11 mouse cellular contexts compared by ENCODE assay signal in genomic region chr13:23950928-23951327, GRCm38 (mm10). TPM values are rescaled to one million over a fixed set of nuclear protein-coding genes. Genes with fewer than 3 reads are reported as not detected.
DNase-seq lines count a peak whose midpoint lies in the region; ATAC-seq lines count a peak whose summit lies in the region.
"Had no signal": no experiment of that assay in that cellular context is flagged by ENCODE, and none has a peak within 500 bp of the region (broad histone marks: within the 10 kb centered on the region; RNA-seq: fewer than 3 reads in every experiment).

No protein-coding gene starts in this region.

- no peak overlapping the region for H3K4me3 ChIP-seq in midbrain, embryonic 11.5 days (ENCODE audit: low read depth, low read length)

- no peak for ATAC-seq in midbrain, embryonic 11.5 days (ENCODE audit: low FRiP score)

- DNase-seq in gastrocnemius, adult 18-20 months (ENCODE audit: low spot score), result peak; percentile 7
- DNase-seq in gastrocnemius, adult 8-10 months (ENCODE audit: low spot score in 2 of 2), result no peak
- DNase-seq in 416B (ENCODE audit: low read depth), result peak; percentile 72
- peak; percentile 66 for DNase-seq in adrenal gland, postnatal 14 days
- peak; percentile 37 for DNase-seq in lung, postnatal 10 days
- no peak for DNase-seq in embryo, embryonic 10.5 days (ENCODE audit: low spot score)
- DNase-seq in midbrain, embryonic 11.5 days (ENCODE audit: low spot score, missing footprints), result no peak
- DNase-seq in left cerebral cortex, postnatal 25 days (ENCODE audit: low spot score in 2 of 2), result no peak

- H3K9me3 ChIP-seq in midbrain, embryonic 11.5 days (ENCODE audit: control insufficient read depth, low read length), result no peaks in the 10 kb centered on the region

- no peaks in the 10 kb centered on the region for H3K27me3 ChIP-seq in midbrain, embryonic 11.5 days (ENCODE audit: control insufficient read depth, insufficient read depth, low read length)

- H3K9ac ChIP-seq in midbrain, embryonic 11.5 days (ENCODE audit: low read length), result no peak overlapping the region

- H3K27ac ChIP-seq in midbrain, embryonic 11.5 days (ENCODE audit: low read depth, low read length), result no peak overlapping the region

- WGBS in midbrain, embryonic 11.5 days, result 82% methylated on average over 3 of the region's 3 CpGs

- H3K4me1 ChIP-seq in midbrain, embryonic 11.5 days (ENCODE audit: control insufficient read depth, insufficient read depth, low read length), result 0 out of 2 replicates have a peak, but pooled peaks cover 3% of the 10 kb centered on the region

- H3K36me3 ChIP-seq in midbrain, embryonic 11.5 days (ENCODE audit: control insufficient read depth, insufficient read depth, low read length), result no peaks in the 10 kb centered on the region

- H3K4me2 ChIP-seq in midbrain, embryonic 11.5 days, result no peak overlapping the region

- intact Hi-C loops in left cerebral cortex, postnatal 25 days (cut with DNase I), result loop anchor here (2.0 kb wide), 1 partner anchor 118 kb away; no protein-coding TSS in a partner anchor

RNA-seq across cellular contexts. Expression of gene Hist1h2aa, which starts 16.7 kb away (rescaled TPM):
- not detected for total RNA-seq in gastrocnemius, adult 18-20 months (2021)
- not detected for total RNA-seq in gastrocnemius, adult 8-10 months (2022)
- not detected in 2 replicates for total RNA-seq in adrenal gland, postnatal 14 days (2021)
- polyA plus RNA-seq in midbrain, embryonic 11.5 days (2014; fragmentation: Nextera tagmentation; extraction: Ambion mirVana), result not detected in 2 replicates
- not detected for total RNA-seq in left cerebral cortex, postnatal 25 days (2021)
- polyA plus RNA-seq: forebrain, embryonic 11.5 days; limb, embryonic 11.5 days had no signal

RNA-seq across cellular contexts. Expression of gene Hist1h2ba, which starts 17.0 kb away (rescaled TPM):
- total RNA-seq in gastrocnemius, adult 18-20 months (2021), result not detected
- not detected for total RNA-seq in gastrocnemius, adult 8-10 months (2022)
- not detected in 2 replicates for total RNA-seq in adrenal gland, postnatal 14 days (2021)
- polyA plus RNA-seq in midbrain, embryonic 11.5 days (2014; fragmentation: Nextera tagmentation; extraction: Ambion mirVana), result not detected in 2 replicates
- not detected for total RNA-seq in left cerebral cortex, postnatal 25 days (2021)
- polyA plus RNA-seq: forebrain, embryonic 11.5 days; limb, embryonic 11.5 days had no signal

RNA-seq across cellular contexts. Expression of gene Slc17a4, which starts 36.1 kb away (rescaled TPM):
- under 1 TPM in 1 of 2 experiments, not detected in 1; 0.09 TPM for total RNA-seq in gastrocnemius, adult 18-20 months (2021)
- not detected for total RNA-seq in gastrocnemius, adult 8-10 months (2022)
- total RNA-seq in adrenal gland, postnatal 14 days (2021), result 0.45 and 4.8 TPM in 2 replicates
- not detected in 2 replicates for polyA plus RNA-seq in midbrain, embryonic 11.5 days (2014; fragmentation: Nextera tagmentation; extraction: Ambion mirVana)
- total RNA-seq in left cerebral cortex, postnatal 25 days (2021), result not detected
- total RNA-seq: ES-E14 had no signal
- polyA plus RNA-seq: forebrain, embryonic 11.5 days; limb, embryonic 11.5 days had no signal

RNA-seq across cellular contexts. Expression of gene Scgn, which starts 40.1 kb away (rescaled TPM):
- total RNA-seq in gastrocnemius, adult 18-20 months (2021), result not detected
- not detected for total RNA-seq in gastrocnemius, adult 8-10 months (2022)
- 2.7 and 2.9 TPM in 2 replicates for total RNA-seq in adrenal gland, postnatal 14 days (2021)
- 0.56 TPM in 1 of 2 replicates, not detected in the other for polyA plus RNA-seq in midbrain, embryonic 11.5 days (2014; fragmentation: Nextera tagmentation; extraction: Ambion mirVana)
- under 1 TPM; 0.41 to 0.55 TPM for total RNA-seq in left cerebral cortex, postnatal 25 days (2021)
- total RNA-seq: ES-E14 had no signal
- polyA plus RNA-seq: limb, embryonic 11.5 days had no signal

Comparison
In these comparisons a context has a peak if more than half of its experiments do, and no peak if none do; other contexts are left out.
1. DNase-seq: peak in gastrocnemius, adult 18-20 months (single experiment), 416B (single experiment), adrenal gland, postnatal 14 days (single experiment) and lung, postnatal 10 days (single experiment); none in gastrocnemius, adult 8-10 months (0 of 2), embryo, embryonic 10.5 days (single experiment), midbrain, embryonic 11.5 days (single experiment) and left cerebral cortex, postnatal 25 days (0 of 2).